Mouse (Mus musculus) liver, adult 2 months (tissue): ENCODE measurements around the gene Chchd3.

Experiments used
- CTCF ChIP-seq: fragments of 200-500 bp; IDR thresholded peaks from 2 replicates; pipeline ENCODE4 v1.5.1; 2011; ENCODE audit warnings: low read depth, low read length, control low read depth
- POLR2A ChIP-seq: fragments of 200-500 bp; IDR thresholded peaks from 2 replicates; pipeline ENCODE4 v1.6.1; 2011; ENCODE audit warnings: low read length, control low read depth; ENCODE audit not compliant: insufficient read depth; ENCODE audit errors: extremely low read depth

- TF ChIP-seq CTCF (no peak), POLR2A (no peak)
Measured at GRCm38 (mm10) chr6:33004607-33005006, 55.5 kb downstream of the Chchd3 start.
